Mouse (Mus musculus) adipocyte (in vitro differentiated cells): ENCODE measurements around the gene S1pr3.

Experiments
- DNase-seq: peaks from one replicate; pipeline ENCODE4 v3.0.0-alpha.2; 2016; ENCODE audit warnings: low spot score

S1pr3 gene

DNA sequence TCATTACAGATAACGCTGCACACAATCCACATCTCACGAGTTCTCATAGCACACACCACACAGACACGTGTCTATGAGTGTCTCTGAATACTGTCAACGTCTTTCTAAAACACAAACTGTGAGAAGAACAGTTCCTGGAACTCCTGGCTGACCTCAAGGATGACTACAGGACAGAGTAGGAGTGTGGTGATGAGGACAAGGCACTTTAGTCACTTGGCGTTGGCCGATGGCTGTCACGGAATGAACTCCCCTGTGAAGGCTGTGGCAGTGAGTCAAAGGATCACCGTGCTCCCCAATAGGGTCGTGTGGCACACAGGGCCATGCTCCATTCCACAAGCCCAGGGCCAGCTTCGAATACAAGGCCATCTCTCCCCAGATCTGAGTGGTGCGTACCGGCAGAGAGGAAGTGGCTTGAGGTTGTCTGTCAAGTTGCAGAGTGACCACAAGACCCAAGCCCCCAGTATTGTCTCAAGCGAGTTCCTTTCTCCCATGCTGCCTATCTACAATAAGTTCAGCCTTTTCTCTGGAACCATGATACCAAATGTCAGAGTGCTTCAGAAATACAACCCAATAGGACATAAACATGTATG, 2.6 kb upstream of the S1pr3 start:
- no peak for DNase-seq

GRCm38 (mm10) chr13:51407541-51408217, 760 bp upstream of the S1pr3 start:
- DNase-seq = no peak

DNA sequence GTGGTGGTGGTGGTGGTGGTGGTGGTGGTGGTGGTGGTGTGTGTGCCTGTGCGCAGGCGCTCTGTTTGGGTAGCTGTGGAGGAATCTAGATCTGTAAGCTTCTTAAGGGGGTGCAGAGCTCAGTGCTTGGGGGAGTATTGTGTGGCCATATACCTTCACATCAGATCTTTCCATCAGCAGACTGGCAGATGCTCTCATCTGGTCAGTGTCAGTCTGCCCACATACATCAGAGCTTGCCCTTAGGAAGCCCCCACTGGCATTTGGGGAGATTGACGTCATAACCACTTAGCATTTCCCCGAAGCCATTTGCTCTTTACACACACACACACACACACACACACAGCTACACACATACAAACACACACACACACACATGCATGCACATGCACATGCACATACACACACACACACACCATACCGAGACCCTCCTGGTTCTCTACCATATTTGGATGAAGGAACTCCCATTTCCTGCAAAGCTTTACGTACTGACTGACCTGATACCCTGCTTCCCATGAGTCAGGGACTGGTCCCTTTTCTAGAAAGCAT, 1.6 kb downstream of the S1pr3 start:
- DNase-seq = no peak

- DNase-seq = no peak
Observed at GRCm38 (mm10) chr13:51411243-51411642, 2.8 kb downstream of the S1pr3 start.

- peak; percentile 21 for DNase-seq
Observed at GRCm38 (mm10) chr13:51411696-51412430, 3.4 kb downstream of the S1pr3 start.

DNA sequence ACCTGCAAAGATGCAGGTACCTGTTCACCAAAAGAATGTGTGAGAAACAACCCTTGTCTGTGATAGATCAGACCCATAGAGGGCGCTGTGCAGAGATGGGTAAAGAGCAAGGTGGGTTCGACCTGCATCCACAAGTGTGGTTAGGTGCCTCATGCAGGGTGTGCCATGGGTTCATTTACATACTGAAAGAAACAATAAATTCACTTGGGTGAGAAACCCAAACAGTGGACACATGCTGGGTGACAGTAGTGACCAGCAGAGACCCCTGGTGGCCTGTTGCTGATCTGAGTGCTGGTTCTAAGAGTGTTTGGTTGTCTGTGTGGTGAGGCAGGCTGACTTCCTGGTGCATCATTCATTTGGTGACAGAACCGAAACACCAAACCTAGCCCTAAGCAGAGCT, 5.0 kb downstream of the S1pr3 start:
- peak; percentile 49 for DNase-seq

- DNase-seq = no peak
Observed at GRCm38 (mm10) chr13:51416727-51417126, 8.3 kb downstream of the S1pr3 start.

DNA sequence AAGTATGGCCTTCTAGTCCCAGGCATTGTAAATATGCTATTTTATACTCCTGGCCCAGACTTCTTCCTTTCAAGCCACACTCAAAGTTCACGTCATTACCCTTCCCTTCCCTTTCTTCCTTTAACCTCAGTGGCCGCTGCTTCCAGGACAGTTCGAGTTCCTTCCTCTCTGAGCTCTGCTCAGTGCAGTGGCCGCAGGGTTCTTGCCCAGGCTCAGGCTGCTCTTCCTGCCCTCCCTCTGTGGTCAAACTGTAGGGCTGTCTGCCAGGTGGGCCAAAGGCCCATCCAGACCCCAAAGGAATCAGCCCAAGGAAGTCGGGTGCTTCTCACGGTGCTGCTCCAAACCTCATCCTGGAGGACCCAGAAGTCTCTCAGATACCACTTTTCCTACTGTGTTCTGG, 9.4 kb downstream of the S1pr3 start:
- DNase-seq = no peak

DNA sequence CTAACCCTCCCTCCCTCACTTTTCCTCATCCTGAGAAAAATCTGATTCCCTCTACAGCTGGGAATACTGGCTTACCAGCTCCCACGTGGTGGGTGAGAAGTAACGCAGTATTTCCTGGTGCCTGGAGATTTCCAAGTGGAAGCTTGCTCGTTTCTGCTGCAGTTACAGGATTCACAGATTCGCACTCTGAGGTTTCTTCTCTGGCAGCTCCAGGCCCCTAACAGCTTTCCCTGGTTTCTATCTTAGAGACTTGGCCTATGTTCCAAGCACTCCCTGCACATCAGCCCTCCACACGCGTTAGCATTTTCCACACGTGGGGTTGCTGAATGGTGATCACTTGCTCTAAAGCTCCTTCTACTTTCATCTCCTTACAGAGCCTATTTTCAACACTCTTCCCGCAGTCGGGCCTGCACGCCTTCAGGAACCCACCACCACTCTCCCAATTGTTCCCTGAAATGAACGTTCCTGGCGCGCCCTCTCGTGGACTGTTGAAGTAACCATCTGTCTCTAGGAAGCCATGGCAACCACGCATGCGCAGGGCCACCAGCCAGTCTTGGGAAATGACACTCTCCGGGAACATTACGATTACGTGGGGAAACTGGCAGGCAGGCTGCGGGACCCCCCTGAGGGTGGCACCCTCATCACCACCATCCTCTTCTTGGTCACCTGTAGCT, 10.0 kb downstream of the S1pr3 start:
- DNase-seq = peak; percentile 90

GRCm38 (mm10) chr13:51418942-51419451, 10.6 kb downstream of the S1pr3 start:
- DNase-seq = no peak

GRCm38 (mm10) chr13:51419501-51419900, 11.1 kb downstream of the S1pr3 start:
- DNase-seq = no peak

DNA sequence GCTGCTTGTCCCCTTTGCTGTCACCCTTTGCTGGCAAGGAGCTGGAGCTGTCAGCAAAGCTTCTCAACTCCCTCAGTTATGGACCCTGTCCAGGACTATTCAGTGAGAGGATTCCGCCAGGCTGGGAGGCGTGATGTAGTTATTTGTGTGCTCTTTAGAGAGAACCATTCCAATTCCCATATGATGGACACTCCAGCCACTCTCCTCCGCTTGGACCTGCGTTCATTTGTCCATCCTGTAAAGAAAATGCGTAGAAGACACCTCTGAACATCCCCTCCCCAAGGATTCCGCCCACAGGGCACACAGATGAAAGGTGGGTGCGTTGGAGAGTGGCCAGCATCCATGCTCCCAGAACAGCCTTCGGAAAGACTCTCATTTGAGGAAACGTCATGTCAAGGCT, 12.4 kb downstream of the S1pr3 start:
- no peak for DNase-seq

DNA sequence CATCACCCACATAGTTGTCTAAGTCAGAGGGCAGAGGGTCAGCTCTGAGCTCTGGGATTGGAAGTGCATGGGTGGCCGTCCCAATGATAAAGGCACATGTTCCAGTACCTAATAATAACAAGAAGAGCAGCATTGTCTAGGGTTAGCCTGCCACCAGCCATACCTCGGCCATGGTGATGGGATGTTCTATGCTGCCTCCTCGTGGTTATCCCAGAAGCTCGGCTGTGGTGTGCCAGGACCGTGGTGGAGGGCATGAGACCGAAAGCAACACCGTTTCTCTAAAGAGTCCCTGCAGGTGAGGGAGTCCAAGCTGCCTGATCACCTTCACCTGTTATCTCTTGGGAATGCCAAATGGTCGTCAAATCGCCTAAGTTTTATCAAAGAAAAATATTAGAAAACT, 15.2 kb downstream of the S1pr3 start:
- DNase-seq = no peak

DNA sequence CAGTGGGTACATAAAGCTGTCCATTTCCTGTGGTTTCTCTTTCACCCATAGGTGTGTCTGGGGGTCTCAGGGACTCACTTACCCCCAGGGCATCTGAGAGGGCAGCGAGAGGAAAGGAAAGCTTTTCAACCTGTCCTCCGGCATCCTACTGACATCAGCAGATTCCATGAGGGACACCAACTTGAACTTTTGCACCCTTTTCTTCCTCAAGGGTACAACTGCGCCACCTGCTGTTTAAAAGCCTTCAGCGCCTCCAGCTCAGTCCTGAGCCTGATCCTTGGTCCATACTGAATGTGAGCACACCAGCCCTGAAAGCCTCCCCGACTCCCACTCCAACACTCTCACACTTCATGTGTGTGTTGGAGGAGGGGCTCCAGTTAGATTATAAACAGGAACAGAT, 16.2 kb downstream of the S1pr3 start:
- peak; percentile 76 for DNase-seq

- DNase-seq = no peak
Observed at GRCm38 (mm10) chr13:51425662-51426443, 17.4 kb downstream of the S1pr3 start.

- peak; percentile 5 for DNase-seq
Observed at GRCm38 (mm10) chr13:51433371-51433770, 24.9 kb downstream of the S1pr3 start.

- DNase-seq = peak; percentile 10
Observed at GRCm38 (mm10) chr13:51434460-51434859, 26.0 kb downstream of the S1pr3 start.

GRCm38 (mm10) chr13:51435146-51435545, 26.7 kb downstream of the S1pr3 start:
- DNase-seq = no peak

DNA sequence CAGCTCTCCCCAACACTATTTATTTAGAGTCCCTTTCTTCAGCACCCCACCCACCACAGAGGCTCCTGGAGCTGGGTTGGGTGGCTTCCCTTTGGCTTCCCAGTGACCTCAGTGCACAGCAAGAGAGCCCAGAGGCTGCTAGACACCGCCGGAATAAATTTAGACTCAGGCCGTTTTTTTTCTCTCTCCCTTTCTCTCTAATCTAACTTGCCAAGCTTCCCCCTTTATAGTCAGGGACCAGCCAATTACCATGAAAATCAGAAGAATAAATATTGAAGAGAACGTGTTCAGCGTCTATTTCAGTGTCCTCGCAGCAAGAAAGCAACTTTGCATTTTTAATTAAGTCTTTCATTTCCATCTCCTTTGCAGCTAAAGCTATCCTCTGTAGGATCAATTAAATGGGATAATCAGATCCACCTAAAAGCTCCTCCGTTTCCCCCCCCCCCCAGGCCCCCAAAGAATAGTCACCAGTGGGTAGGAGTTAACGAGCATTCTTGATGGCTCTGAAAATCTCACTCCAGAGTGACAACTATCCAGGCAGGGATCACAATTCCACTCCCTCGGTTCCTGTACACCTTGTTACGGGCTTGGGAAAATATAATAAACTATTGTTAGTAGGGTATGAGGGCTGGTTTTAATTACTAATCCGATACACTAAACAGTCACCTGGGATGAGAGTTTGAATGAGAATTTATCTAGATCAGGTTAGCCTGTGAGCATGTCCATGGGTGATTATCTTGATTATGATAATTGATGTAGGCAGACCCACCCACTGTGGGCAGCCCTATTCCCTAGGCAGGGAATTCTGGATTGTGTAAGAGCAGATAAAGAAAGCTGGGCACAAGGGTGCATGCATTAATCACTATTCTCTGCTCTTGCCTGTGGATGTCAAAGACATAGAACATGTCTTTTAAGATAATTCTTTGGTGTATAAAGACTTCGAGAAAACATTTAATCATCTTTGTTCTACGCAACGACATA, 29.0 kb downstream of the S1pr3 start:
- no peak for DNase-seq

DNA sequence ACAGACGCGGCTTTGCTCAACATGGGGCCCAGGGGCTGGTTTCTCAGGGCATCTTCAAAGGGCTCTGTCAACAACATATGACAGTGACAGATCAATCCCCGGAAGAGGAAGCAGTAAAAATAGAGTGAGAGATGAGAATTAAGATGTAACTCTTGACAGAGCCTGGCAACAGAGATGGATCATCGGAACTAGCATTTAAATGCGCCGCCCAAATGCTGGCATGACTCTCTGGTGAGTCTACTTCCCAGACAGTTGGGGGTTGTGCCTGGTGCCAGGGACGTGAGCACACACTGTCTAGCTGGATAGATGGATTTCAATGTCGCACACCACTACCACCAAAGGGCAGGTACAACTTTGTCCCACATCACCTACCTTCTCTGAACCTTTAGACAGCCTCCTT, 34.5 kb downstream of the S1pr3 start:
- no peak for DNase-seq
